Mouse (Mus musculus) forelimb bud, embryonic 11.5 days (tissue): Measurements from ENCODE around the gene Pms2.
A peak's percentile ranks its signal among the peaks of the same experiment; 100 is the strongest.

ENCODE experiments used
- DNase-seq: peaks from one replicate; pipeline ENCODE4 v3.0.0-alpha.2; 2012; ENCODE audit warnings: low read depth, low spot score

Pms2 gene

DNA sequence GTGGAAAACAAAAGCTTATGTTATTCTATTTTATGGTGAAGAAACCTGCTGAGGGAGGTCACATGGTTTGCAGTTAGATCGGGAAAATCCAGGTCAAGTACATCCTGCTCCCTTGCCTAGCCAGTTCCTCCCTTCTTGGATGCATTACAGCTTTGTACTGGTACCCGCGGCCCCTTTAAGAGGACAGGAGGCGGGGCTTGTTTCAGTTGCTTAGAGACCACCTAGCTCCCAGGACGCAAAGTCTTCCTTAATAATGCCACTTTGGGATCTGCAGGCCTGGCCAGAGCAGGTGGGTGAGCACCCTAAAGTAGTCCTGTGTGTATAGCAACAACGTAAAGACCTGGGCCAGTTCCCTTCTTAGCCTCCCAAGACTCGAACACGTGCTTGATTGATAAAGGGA lies 23.1 kb downstream of the Pms2 start, which contains the start of gene Rsph10b:
Rsph10b (plus strand) TSS at position 205 of the 400 bp plus-strand sequence.
- no peak for DNase-seq

DNA sequence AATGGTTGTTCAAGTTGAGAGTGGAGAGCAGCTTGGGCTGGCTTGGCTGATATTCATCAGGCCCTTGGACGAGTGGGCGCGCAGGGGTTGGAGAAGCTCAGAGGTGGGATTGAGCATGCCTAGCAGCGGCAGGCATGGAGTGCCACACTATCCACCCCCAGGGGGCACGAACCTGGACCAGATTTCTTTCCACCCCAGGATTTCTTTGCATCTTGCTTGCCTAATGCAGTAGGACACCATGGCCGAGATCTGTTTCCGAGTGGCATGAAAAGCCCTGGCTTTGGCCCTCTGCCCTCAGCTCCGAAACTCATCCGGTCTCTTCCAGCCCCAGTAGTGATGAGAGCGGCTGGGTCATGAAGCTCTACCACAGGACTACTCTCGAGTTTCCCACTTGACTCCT lies 23.6 kb downstream of the Pms2 start:
- no peak for DNase-seq

DNA sequence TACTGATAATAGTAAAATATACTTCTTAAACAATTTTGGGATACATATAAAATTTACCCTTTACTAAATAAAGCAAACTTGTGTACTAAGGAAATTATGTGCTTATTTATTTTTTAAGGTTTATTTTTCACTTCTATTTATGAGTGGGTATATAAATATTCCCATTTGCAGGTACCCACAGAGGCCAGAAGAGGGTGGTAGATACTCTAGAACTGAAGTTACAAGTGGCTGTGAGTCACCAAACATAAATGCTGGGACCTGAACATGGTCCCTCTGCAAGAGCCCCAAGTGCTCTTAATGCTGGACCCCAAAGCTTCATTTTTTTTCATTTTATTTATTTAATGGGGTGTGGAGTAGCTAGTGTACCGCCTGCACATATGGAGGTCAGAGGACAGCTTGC lies 24.1 kb downstream of the Pms2 start:
- DNase-seq = no peak

DNA sequence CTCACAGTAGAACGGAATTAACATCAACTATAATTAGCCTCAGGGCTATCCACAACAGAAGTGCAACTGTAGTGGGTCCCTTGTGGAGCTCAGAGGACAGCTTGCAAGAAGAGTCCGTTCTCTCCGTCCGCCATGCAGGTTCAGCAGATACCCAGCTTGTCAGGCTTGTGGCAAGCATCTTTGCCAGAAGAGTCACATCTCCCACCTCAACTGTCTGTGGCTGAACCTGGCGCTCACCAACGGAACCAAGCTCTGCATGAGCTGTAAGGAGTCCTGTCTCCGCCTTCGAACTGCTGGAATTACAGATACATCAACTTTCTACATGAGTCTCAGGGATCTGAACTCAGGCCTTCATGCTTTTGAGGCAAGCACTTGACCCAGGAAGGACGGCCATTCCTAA lies 26.4 kb downstream of the Pms2 start:
- DNase-seq = no peak

DNA sequence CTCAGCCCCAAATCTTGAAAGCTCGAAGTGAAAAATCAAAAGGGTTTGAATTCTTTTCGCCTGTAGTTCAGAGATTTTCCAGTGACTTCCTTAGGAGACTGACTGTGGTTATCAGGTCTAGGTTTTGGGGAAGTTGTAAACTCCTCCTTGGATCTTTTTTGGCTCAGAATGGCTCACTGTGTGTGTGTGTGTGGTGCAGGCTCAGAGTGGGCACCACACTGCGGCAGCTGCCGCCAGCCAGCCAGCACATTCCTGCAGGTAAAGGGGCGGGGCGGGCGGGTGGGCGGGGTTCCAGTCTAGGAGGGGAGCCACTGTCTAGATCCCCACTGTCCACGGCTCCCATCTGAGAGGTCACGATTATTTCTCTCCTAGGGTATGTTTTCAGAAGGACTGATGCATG lies 31.8 kb downstream of the Pms2 start:
- DNase-seq = no peak

DNA sequence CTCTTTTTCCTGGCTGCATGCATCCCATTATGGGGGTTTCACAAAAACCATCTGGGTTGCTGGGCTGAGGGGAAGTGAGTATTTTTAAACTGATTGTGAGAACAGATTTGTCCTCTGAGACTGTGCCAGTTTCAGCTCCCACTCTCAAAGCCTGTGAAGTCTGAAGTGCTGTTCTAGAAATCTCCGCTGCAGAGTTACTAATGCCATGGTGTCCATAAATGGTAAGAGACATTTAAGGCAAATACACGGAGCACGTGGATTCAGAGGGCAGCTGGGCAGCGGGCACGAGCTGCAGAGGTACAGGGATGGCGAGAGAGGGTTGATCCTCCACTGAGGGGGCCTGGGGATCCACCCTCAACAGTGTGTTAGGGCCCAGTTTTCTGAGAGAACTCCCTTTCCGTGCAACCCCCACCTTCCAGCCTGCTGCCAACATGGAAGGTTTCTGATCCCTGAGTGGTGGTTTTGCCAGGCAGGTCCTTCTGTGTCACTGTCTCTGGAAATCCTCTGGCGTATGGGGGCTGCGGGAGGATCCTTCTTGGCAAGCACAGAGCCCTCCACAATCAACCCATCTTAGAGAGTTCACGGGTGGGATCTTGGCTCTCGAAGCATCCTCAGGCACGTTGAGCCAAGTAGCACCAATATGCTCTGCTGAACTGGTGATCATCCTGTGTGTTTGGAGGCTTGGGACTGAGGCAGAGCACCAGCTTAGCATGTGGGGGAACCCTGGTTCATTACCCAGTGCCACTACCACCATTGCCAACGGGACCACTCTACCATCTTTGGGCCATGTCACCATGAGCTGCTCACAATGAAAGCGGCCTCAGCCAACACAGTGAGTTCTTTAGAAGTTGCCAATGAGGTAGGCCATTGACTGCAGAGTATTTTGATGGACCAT lies 33.7 kb downstream of the Pms2 start:
- DNase-seq = no peak

DNA sequence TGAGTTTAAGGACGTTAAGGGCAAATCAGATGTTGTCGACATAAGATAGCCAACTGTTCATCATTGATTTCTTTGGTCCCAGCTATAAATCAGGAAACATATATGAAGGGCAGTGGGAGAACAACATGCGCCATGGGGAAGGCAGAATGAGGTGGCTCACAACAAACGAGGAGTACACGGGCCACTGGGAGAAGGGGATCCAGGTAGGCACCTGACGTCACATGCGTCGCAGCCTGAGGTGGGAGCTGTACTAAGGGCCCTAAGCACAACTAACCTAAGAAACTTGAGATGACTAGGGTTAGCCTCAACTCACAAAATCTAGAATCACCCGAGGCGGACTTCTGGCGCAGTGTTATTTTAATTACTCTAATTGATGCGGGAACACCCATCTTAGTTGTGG lies 38.6 kb downstream of the Pms2 start:
- DNase-seq = no peak

DNA sequence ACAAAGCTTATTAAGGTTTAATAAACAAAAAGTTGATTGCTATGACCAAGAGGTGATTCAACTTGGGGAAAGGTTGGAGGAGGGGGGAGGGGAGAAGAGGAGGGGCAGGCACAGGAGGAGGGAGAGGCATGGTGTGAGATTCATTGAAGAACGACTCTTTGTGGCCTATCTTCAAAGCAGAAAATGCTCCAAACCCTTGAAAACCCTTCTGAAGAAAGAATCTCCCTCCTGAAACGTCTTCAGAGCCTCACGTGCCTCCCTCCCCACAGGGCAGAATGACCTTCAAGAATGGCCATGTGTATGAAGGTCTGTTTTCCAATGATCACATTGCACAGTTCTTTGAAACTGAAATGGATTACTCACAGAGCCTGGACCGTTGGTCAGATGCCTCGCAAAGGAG lies 40.3 kb downstream of the Pms2 start:
- DNase-seq = no peak

DNA sequence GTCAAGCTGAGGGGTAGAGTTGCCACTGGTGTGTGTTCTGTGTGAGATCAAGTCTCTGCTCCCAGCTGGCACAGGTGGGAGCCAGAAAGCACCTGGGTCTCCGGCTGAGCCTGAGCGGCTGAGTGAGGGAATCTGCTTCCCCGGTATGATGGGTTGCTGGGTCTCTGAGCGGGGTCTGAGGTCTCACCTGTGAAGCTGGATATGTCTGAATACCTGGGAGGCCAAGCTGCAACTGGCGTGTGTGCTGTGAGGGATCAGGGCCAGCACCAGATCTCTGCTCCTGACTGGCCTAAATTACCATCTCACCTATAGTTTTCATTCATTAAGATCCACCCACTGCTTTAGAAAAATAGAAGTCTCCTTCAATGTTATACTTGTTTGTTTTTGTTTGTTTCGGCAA lies 47.3 kb downstream of the Pms2 start:
- DNase-seq = no peak

DNA sequence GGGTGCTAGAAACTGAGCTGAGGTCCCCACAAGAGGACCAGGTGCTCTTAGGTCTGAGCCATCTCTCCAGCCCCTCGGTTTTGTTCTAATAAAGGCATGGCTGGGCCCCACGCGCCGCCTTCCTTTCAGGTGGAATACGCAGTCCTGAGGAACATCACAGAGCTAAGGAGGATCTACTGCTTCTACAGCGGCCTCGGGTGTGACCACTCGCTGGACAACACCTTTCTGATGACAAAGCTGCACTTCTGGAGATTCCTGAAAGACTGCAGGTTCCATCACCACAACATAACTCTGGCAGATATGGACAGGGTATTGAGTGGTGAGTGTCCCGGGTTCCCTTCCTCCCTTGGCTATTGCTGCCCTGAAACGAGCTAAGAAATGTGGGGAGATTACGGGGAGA lies 49.8 kb downstream of the Pms2 start:
- DNase-seq = no peak

DNA sequence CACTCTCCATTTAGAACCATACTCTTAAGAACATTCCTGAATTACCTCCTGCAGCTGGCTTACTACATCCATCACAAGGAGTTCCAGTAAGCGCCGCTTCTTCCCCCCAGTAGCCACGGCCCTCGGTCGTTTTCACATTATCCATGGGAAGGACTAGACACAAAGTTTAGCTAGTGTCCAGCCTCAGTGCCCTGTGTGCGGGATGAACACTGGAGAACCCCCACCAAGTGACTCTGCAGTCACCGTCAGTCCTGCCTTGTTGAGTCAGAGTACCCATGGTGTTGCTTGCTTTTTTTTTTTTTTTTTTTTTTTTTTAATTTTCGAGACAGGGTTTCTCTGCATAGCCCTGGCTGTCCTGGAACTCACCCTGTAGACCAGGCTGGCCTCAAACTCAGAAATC lies 51.4 kb downstream of the Pms2 start:
- DNase-seq = no peak

DNA sequence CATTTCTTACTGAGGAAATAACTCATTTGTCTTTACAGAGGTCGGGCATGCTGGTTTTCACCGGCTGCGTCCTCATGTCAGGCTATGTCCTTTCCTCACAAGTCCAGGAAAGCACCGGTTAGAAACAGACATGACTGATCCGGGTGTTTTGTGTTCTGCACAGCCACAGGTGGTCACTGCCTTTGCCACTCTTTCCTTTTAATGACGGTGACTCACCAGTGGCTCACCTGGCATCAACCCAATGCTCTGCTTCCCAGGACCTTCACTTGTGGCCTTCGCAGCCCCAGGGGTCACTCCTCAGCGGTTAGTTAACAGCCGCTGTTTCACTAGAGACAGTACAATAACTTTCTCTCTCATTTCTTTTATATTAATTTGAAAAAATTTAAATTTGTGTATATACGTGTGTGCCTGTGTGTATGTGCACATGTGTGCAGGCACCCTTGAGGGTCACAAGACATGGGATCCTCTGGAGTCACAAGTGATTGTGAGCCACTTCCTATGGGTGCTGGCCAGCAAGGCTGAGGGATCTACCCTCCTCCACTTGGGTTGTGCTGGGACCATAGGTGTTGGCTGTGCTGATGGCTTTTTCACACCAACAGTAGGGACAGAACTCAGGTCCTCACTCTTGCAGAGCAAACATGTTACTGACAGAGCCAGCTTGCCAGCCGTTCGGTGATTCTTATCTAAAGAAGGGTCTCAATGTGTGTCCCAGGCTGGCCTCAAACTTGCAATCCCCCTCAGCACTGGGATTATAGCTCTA lies 56.0 kb downstream of the Pms2 start:
- no peak for DNase-seq

DNA sequence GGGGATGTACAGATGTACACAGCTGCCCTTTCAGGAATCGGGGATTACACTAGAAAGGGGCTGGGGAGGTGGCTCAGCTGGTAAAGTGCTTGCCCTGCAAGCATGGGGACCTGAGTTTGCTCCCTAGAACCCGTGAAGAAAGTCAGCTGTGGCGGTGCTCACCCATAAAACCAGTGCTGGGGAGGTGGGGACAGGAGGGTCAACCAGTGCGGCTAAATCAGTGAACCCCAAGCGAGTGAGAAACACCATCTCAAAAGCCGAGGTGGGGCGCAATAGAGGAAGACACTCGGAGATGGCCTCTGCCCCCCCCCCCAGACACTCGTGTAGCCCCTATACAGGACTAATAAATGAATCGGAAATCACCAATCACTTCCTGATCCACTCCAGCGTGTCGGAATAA lies 56.9 kb downstream of the Pms2 start:
- DNase-seq = no peak

DNA sequence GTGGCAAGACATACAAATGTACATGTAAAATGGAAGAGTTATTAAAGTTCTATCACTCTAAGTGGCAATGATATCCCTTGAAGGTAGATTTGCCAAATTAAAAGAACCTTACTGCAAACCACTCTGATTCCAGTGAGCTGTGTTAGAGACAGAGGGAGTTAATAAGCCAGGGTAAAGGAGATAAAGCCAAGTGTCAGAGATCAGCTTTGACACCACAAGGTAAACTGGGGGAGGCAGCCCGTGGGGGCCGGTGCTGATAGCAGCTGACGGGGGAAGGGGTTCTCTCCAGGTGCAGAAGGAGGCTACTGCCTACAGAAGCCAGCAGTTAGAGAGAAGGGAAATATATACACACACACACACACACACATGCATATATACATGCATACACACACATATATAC lies 62.9 kb downstream of the Pms2 start:
- no peak for DNase-seq

DNA sequence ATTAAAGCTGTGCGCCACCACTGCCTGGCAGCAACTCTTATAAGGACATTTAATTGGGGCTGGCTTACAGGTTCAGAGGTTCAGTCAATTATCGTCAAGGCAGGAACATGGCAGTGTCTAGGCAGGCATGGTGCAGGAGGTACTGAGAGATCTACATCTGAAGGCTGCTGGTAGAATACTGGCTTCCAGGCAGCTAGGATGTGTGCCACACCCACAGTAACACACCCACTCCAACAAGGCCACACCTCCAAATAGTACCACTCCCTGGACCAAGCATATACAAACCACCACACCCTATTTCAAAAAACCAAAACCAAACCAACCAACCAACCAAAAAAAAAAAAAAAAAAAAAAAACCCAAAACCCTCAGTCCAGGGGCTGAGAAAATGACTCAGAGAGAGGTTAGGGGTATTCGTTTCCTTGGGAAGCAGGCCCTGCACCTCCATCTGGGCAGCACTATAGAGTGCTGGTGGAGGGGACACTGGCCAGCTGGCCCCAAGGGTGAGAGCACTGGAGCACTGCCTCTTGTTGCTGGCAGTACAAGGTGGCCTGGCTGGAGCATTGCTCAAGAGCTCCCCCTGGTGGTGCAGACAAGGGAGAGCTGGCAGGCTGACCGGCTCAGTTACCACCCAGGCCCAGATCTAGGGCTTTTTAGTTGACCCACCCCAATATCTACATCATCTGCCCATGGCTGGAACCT lies 65.3 kb downstream of the Pms2 start:
- peak; percentile 80 for DNase-seq

DNA sequence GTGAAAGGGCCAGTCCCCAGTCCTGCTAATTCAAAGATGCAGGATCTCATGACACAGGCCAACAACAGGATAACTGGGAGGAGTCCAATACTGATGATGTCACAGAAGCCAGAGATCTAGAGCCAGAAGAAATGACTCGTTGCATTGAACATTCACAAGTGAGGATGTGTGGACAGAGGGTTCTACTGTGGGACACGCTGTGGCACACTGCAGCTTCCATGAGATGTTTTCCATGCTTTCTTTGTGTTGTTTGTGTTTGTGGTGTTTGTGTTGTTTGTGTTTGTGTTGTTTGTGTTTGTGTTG lies 65.8 kb downstream of the Pms2 start:
- DNase-seq = no peak

DNA sequence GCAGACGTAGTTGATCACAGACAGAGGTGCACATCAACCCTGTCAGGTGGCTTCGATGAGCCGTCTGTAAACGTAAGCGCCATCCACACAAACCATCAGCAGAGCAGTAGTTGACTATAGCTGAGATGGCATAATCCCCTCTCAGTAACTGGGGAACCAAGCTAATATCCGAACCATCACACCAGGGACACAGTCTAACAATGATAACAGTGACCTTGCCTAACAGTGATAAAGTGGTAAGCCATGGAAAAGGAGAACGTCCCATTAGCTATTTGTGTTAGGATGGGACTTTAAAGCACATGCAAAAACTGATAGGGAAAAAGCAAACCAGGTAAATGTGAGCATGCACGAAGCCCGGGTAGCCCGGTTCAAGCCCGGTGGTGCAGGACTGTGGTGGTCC lies 66.5 kb downstream of the Pms2 start:
- DNase-seq = no peak

DNA sequence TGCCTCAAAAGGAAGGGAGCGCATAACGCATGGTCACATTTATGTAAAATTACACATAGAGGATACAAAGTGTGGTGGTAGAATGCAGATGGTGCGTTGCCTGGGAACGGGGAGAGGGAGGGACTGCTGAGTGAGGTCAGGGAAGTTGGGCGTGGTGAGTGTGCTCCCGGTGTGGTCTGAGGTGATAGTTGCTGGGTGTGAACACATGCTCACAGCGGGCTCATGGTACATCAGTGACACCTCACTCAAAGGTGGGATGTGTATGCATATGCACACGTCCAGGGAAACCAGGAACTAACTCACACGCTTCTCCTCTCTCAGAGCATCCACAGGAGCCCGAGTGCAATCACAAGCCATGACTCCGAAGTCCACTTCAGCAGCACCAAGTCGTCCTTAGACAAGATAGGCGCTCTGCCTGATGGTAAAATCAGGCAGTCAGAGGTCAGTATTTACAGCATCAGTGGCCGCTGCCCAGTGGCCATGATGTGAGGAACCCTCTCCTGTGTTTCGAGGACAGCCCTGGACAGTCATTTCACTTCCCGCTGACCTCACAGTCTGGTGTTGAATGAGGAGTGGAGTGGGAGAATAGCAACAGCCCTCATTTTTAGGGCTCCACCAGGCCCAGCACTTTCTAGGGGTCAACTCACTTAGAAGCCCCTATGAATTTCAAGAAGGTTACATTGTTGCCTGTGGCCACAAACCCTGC lies 67.1 kb downstream of the Pms2 start:
- no peak for DNase-seq

DNA sequence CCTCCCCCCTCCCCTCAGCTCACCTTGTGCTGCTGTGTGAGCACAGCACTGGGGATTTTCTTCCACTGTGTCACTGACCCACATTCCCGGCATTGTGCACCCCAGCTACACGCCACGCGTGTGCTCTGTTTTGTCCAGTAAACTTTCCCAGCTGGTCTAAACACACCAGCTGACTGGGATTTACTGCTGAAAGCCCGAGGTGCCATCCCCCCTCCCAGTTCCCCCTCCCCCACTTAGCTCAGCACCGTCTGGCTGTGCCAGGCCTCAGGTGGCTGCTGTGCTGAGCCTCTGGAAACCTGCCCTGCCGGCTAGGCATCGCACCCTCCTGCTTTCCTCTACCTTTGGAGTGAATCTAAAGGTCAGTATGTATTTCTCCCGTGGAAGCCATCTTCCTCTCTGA lies 71.1 kb downstream of the Pms2 start:
- peak; percentile 43 for DNase-seq

DNA sequence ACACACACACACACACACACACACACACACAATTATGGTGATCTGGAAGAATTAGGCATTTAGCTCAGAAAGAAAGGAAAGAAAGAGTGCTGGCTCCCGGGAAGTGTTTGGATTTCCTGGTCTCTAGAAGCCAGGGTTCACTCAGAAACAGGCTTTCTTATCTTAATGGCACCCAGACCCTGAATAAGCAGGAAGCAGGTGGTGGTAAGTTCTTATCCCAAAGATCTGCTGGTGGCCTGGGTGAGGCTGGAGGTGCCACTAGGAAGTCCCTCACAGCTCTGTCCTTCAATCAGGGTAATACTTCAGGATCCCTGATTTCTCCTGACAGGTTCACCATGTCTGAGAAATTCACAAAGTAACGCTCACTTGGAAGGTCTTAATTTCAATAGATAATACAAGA lies 72.6 kb downstream of the Pms2 start:
- no peak for DNase-seq
